Mouse (Mus musculus) lung, embryonic 16.5 days (tissue): Measurements from ENCODE around the gene Atrip. TPM values are rescaled to one million over a fixed set of nuclear protein-coding genes. Genes with fewer than 3 reads are reported as not detected.

Experiments used
- ATAC-seq: fragments of 200-750 bp; cut with Nextera tagmentation; 2 replicates; pipeline ENCODE4 v1.8.0; 2017; ENCODE audit warnings: low read depth, mild to moderate bottlenecking, moderate library complexity
- H3K27ac ChIP-seq: fragments of 300-500 bp; sonication (generic); 2 replicates; pipeline ENCODE4 v1.5.1; 2014; ENCODE audit warnings: mild to moderate bottlenecking, control low read depth, low read length
- H3K27me3 ChIP-seq: fragments of 300-500 bp; sonication (generic); 2 replicates; pipeline ENCODE4 v1.6.1; 2014; ENCODE audit warnings: low read depth, low read length, mixed read lengths; ENCODE audit not compliant: control insufficient read depth, insufficient read depth
- H3K36me3 ChIP-seq: fragments of 300-500 bp; sonication (generic); 2 replicates; pipeline ENCODE4 v1.6.1; 2014; ENCODE audit warnings: low read length; ENCODE audit not compliant: control insufficient read depth, insufficient read depth
- H3K4me1 ChIP-seq: fragments of 300-500 bp; sonication (generic); replicated peaks from 2 replicates; pipeline ENCODE4 v1.6.1; 2014; ENCODE audit warnings: low read length, mixed read lengths; ENCODE audit not compliant: control insufficient read depth, insufficient read depth
- H3K4me2 ChIP-seq: fragments of 300-500 bp; sonication (generic); 2 replicates; pipeline ENCODE4 v1.6.1; 2014; ENCODE audit warnings: low read depth, low read length, control low read depth
- H3K4me3 ChIP-seq: fragments of 300-500 bp; sonication (generic); 2 replicates; pipeline ENCODE4 v1.5.1; 2014; ENCODE audit warnings: mild to moderate bottlenecking, low read length, control low read depth
- H3K9ac ChIP-seq: fragments of 300-500 bp; sonication (generic); 2 replicates; pipeline ENCODE4 v1.6.1; 2014; ENCODE audit warnings: low read length, control low read depth
- H3K9me3 ChIP-seq: fragments of 300-500 bp; sonication (generic); 2 replicates; pipeline ENCODE4 v1.6.1; 2016; ENCODE audit warnings: low read length; ENCODE audit not compliant: control insufficient read depth
- WGBS: fragments of 180-500 bp; shearing (Covaris S2); extraction: QIAGEN DNeasy Blood & Tissue Kit; methylation state at CpG from one replicate; pipeline ENCODE4 v1.1.7; 2014; 5-methylcytosine and 5-hydroxymethylcytosine counted together
- polyA plus RNA-seq: library from polyadenylated mRNA; unstranded; fragments of >200 nt; fragmentation: Nextera tagmentation; extraction: Ambion mirVana; gene quantifications from 2 replicates; pipeline ENCODE4 v1.2.1, GENCODE M21; 2015

Atrip gene
- polyA plus RNA-seq, 1 experiment from 2014 or later: 24.7 TPM

- H3K27me3 ChIP-seq: no peaks in the 10 kb centered on the region
- whole genome bisulfite sequencing: 89% methylated on average over 3 of the region's 3 CpGs
- H3K36me3 ChIP-seq: peaks cover 12% of the 10 kb centered on the region
- no peak overlapping the region for H3K9ac ChIP-seq
- no peak overlapping the region for H3K4me2 ChIP-seq
- no peak overlapping the region for H3K4me3 ChIP-seq
- ATAC-seq: no peak
- no peaks in the 10 kb centered on the region for H3K9me3 ChIP-seq
- no peak overlapping the region for H3K27ac ChIP-seq
- H3K4me1 ChIP-seq: peaks cover 11% of the 10 kb centered on the region
These were observed 6.6 kb upstream of the Atrip start for GRCm38 (mm10) chr9:109080516-109080915.

- peaks cover 7% of the 10 kb centered on the region for H3K4me1 ChIP-seq
- no peak overlapping the region for H3K9ac ChIP-seq
- no peak overlapping the region for H3K4me2 ChIP-seq
- H3K36me3 ChIP-seq: peaks cover 63% of the 10 kb centered on the region
- H3K4me3 ChIP-seq: no peak overlapping the region
- no peaks in the 10 kb centered on the region for H3K27me3 ChIP-seq
- no peak overlapping the region for H3K27ac ChIP-seq
- no peaks in the 10 kb centered on the region for H3K9me3 ChIP-seq
- WGBS: 88% methylated on average over 3 of the region's 3 CpGs
- no peak for ATAC-seq
These were observed 5.7 kb downstream of the Atrip start for GRCm38 (mm10) chr9:109068095-109068735.

GRCm38 (mm10) chr9:109060898-109061295 lies 13.0 kb downstream of the Atrip start:
- peaks cover 48% of the 10 kb centered on the region for H3K36me3 ChIP-seq
- 81% methylated on average over 5 of the region's 5 CpGs for WGBS
- no peak for ATAC-seq

GRCm38 (mm10) chr9:109060184-109060897 lies 13.6 kb downstream of the Atrip start:
- WGBS: 91% methylated on average over 16 of the region's 16 CpGs
- no peak for ATAC-seq
- H3K27me3 ChIP-seq: no peaks in the 10 kb centered on the region
- H3K36me3 ChIP-seq: peaks cover 43% of the 10 kb centered on the region
- peaks cover 6% of the 10 kb centered on the region for H3K4me1 ChIP-seq
- H3K27ac ChIP-seq: no peak overlapping the region
- H3K4me3 ChIP-seq: no peak overlapping the region
- H3K4me2 ChIP-seq: no peak overlapping the region
- no peak overlapping the region for H3K9ac ChIP-seq
- H3K9me3 ChIP-seq: no peaks in the 10 kb centered on the region

More at GRCm38 (mm10) chr9:109060898-109061295, 13.0 kb downstream of the Atrip start:
- no peak overlapping the region for H3K4me2 ChIP-seq
- H3K4me3 ChIP-seq: no peak overlapping the region
- peaks cover 5% of the 10 kb centered on the region for H3K4me1 ChIP-seq
- no peaks in the 10 kb centered on the region for H3K9me3 ChIP-seq
- no peaks in the 10 kb centered on the region for H3K27me3 ChIP-seq
- no peak overlapping the region for H3K27ac ChIP-seq
- no peak overlapping the region for H3K9ac ChIP-seq

- ATAC-seq: peak; percentile 93
- Histone ChIP-seq H3K4me1 (peaks cover 13% of the 10 kb centered on the region), H3K4me2 (peak within 1 kb of the TSS; percentile 62), H3K9me3 (no peaks in the 10 kb centered on the region), H3K36me3 (peaks cover 33% of the 10 kb centered on the region), H3K27ac (peak within 1 kb of the TSS; percentile 91), H3K9ac (peak within 1 kb of the TSS; percentile 71), H3K27me3 (no peaks in the 10 kb centered on the region), H3K4me3 (peak within 1 kb of the TSS; percentile 45)
- 16% methylated on average over 15 of the region's 15 CpGs for WGBS
These were observed 14.6 kb downstream of the Atrip start, which contains the start of gene Trex1 for GRCm38 (mm10) chr9:109059136-109059903. TSS of gene Trex1 (minus strand) at chr9:109059734.

- WGBS: 90% methylated on average over 19 of the region's 19 CpGs
- H3K9ac ChIP-seq: peak overlapping the region; percentile 71
- H3K27me3 ChIP-seq: no peaks in the 10 kb centered on the region
- H3K4me3 ChIP-seq: no peak overlapping the region; the same call in 1 of the 2 replicates
- peaks cover 27% of the 10 kb centered on the region for H3K36me3 ChIP-seq
- H3K27ac ChIP-seq: peak overlapping the region; percentile 91
- peaks cover 14% of the 10 kb centered on the region for H3K4me1 ChIP-seq
- H3K9me3 ChIP-seq: no peaks in the 10 kb centered on the region
- H3K4me2 ChIP-seq: peak overlapping the region; percentile 62; the same call in 1 of the 2 replicates
- ATAC-seq: no peak
These were observed 15.7 kb downstream of the Atrip start for GRCm38 (mm10) chr9:109058006-109058765.

GRCm38 (mm10) chr9:109057543-109057942 lies 16.4 kb downstream of the Atrip start:
- H3K27ac ChIP-seq: no peak overlapping the region
- no peak overlapping the region for H3K9ac ChIP-seq
- H3K9me3 ChIP-seq: no peaks in the 10 kb centered on the region
- no peaks in the 10 kb centered on the region for H3K27me3 ChIP-seq
- H3K4me3 ChIP-seq: no peak overlapping the region
- H3K4me2 ChIP-seq: no peak overlapping the region
- ATAC-seq: no peak
- H3K36me3 ChIP-seq: peaks cover 28% of the 10 kb centered on the region
- 91% methylated on average over 5 of the region's 5 CpGs for WGBS
- peaks cover 14% of the 10 kb centered on the region for H3K4me1 ChIP-seq

- Histone ChIP-seq H3K27me3 (no peaks in the 10 kb centered on the region), H3K4me2 (no peak overlapping the region), H3K36me3 (peaks cover 26% of the 10 kb centered on the region), H3K9ac (no peak overlapping the region), H3K4me3 (no peak overlapping the region), H3K4me1 (peaks cover 14% of the 10 kb centered on the region), H3K27ac (no peak overlapping the region), H3K9me3 (no peaks in the 10 kb centered on the region)
- no peak for ATAC-seq
- WGBS: 71% methylated on average over 4 of the region's 4 CpGs
These were observed 17.0 kb downstream of the Atrip start for GRCm38 (mm10) chr9:109056916-109057315.
